Mouse (Mus musculus): ENCODE data around the gene Prkar1b.

DNA sequence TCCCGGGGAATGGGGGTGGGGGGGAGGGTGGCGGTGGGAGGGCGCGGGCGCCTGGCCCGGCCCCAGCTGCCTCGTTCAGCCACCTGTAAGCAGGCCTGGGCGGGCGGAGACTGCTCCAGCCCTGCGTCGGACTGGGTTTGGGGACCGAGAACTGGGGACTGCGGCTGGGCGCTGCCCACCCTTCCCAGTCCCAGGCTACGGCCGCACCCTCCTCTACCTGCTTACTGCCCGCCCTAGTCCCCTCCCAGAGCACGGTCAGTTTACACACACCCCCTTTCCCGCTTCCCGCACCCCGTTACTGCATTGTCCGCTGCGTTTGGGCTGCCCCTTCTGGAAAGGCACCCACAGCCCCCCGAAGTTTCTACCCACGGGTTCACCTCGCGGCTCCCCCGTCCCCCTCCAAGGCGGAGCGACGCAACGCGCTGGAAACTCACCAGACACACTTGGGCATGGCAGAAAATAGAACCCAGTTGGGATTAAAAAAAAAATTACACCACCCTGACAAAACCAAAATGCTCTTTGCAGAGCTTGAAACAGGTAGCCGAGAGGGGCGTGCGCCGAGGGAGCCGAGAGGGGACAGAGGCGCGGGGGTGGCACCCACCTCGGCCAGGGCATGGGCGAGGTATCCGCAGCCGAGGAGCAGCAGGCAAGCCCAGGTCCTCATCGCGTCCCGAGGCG lies 155.6 kb downstream of the Prkar1b start:
- TF ChIP-seq FLI1 (IDR thresholded peaks at IDR 0.05; ENCODE audit: low read length), result no peak
- no peak for TF ChIP-seq GATA1 (IDR thresholded peaks at IDR 0.05; ENCODE audit: borderline replicate concordance, low read length)
